Mouse (Mus musculus): ENCODE results near the gene Gm9125. TPM values are rescaled to one million over a fixed set of nuclear protein-coding genes. Genes with fewer than 3 reads are reported as not detected.
"Not testable (repeated sequence)": the region's sequence is repeated elsewhere in the genome, so short reads cannot be mapped to it uniquely, and the experiment has no call there.

Gene Gm9125
- not detected for total RNA-seq (2021)
- long read RNA-seq, experiment 1 = 0 reads
- long read RNA-seq, experiment 2 = 0 reads

- DNase-seq; intact Hi-C loops (cut with DNase I): not testable (repeated sequence)
Observed at GRCm38 (mm10) chr3:94054785-94055184, at the start of gene Gm9125. Gm9125 (minus strand) TSS chr3:94054885.

GRCm38 (mm10) chr3:94072544-94072943, 17.9 kb upstream of the Gm9125 start, which contains the start of gene Gm10697:
Gm10697 (minus strand) TSS chr3:94072644.
- DNase-seq; intact Hi-C loops (cut with DNase I): not testable (repeated sequence)

DNA sequence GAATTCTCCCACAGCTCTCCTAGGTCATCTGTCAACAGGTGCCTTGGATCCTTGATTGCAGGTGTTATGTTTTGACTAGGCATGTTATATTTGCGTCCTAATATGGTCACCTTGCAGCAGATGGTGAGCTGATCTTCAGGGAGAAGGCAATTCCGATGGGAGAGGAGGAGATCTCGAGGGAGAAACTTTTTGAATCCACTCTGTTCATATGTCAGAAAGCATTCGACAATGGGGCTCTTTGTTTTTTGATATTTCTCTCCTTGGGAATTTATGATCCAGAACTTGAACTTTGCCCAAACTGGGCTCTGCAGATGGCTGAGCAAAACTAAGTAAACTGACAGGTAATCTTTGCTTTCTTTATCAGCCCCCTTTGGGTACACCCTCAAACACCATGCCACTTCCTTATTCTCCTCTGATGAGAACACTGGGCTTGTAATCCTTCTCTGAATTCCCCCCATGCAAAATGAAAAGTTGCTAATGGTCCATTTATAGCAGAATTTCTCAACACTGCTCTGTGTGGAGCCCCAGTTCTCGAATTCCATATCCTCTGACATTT, 5.0 kb downstream of the Gm9125 start:
- DNase-seq; intact Hi-C loops (cut with DNase I): not testable (repeated sequence)

GRCm38 (mm10) chr3:94038241-94038640, 16.4 kb downstream of the Gm9125 start:
- DNase-seq; intact Hi-C loops (cut with DNase I): not testable (repeated sequence)

GRCm38 (mm10) chr3:94034400-94034799, 20.3 kb downstream of the Gm9125 start:
- intact Hi-C loops (cut with DNase I); DNase-seq: not testable (repeated sequence)

Other genes with a start within 250 kb of the Gm9125 start
- gene Tdpoz3, start 228.9 kb downstream of the Gm9125 start, total RNA-seq (2021) = not detected
- gene Gm9117, start 111.3 kb downstream of the Gm9125 start, total RNA-seq (2021) = not detected
- not detected for gene Tdpoz5, start 93.6 kb downstream of the Gm9125 start, total RNA-seq (2021)
- gene Gm10697, start 17.8 kb upstream of the Gm9125 start, total RNA-seq (2021) = not detected
- not detected for gene Gm10696, start 123.3 kb upstream of the Gm9125 start, total RNA-seq (2021)
- gene Gm5286, start 141.8 kb upstream of the Gm9125 start, total RNA-seq (2021) = not detected
- not detected for gene Gm4778, start 209.2 kb upstream of the Gm9125 start, total RNA-seq (2021)

Data from gastrocnemius, postnatal 36 days (tissue).